Mouse (Mus musculus) right cerebral cortex, postnatal 25 days (tissue): ENCODE measurements around the gene Hoxd9.

Experiments
- DNase-seq: peaks from one replicate; pipeline ENCODE4 v3.0.0; 2022

Gene Hoxd9

GRCm38 (mm10) chr2:74699664-74700545, 2.4 kb downstream of the Hoxd9 start:
- no peak for DNase-seq

GRCm38 (mm10) chr2:74700546-74701112, 3.1 kb downstream of the Hoxd9 start:
- no peak for DNase-seq

- peak; percentile 67 for DNase-seq
Observed at GRCm38 (mm10) chr2:74701949-74702819, 4.7 kb downstream of the Hoxd9 start.

- DNase-seq, result no peak
Observed at GRCm38 (mm10) chr2:74702820-74703219, 5.3 kb downstream of the Hoxd9 start.

GRCm38 (mm10) chr2:74703317-74703716, 5.8 kb downstream of the Hoxd9 start:
- no peak for DNase-seq

GRCm38 (mm10) chr2:74703720-74704392, 6.3 kb downstream of the Hoxd9 start:
- no peak for DNase-seq

- no peak for DNase-seq
Observed at GRCm38 (mm10) chr2:74704393-74704998, 7.0 kb downstream of the Hoxd9 start, which contains the start of gene Hoxd8. Hoxd8 (plus strand) TSS chr2:74704615.

- DNase-seq, result no peak
Observed at GRCm38 (mm10) chr2:74704999-74705466, 7.5 kb downstream of the Hoxd9 start.

- no peak for DNase-seq
Observed at GRCm38 (mm10) chr2:74705467-74706089, 8.1 kb downstream of the Hoxd9 start.

GRCm38 (mm10) chr2:74706393-74706960, 8.9 kb downstream of the Hoxd9 start:
- DNase-seq, result no peak

GRCm38 (mm10) chr2:74707599-74707998, 10.1 kb downstream of the Hoxd9 start:
- DNase-seq, result no peak

GRCm38 (mm10) chr2:74708676-74709075, 11.1 kb downstream of the Hoxd9 start:
- no peak for DNase-seq

GRCm38 (mm10) chr2:74709465-74710419, 12.2 kb downstream of the Hoxd9 start:
- DNase-seq, result no peak

- DNase-seq, result no peak
Observed at GRCm38 (mm10) chr2:74710929-74711543, 13.5 kb downstream of the Hoxd9 start.

- DNase-seq, result no peak
Observed at GRCm38 (mm10) chr2:74711721-74712621, 14.4 kb downstream of the Hoxd9 start, which contains the start of the genes Hoxd3 and Hoxd4. Hoxd3 (plus strand) TSS chr2:74711927. Hoxd4 (plus strand) TSS chr2:74711929.

- no peak for DNase-seq
Observed at GRCm38 (mm10) chr2:74713239-74714150, 16.0 kb downstream of the Hoxd9 start.

GRCm38 (mm10) chr2:74714156-74714789, 16.7 kb downstream of the Hoxd9 start:
- no peak for DNase-seq
